In genomic region chr17:81402636-81403035, GRCm38 (mm10) we compare ENCODE assay signal across 9 mouse cellular contexts. TPM values are rescaled to one million over a fixed set of nuclear protein-coding genes. Genes with fewer than 3 reads are reported as not detected.
DNase-seq lines count a peak whose midpoint lies in the region; ATAC-seq lines count a peak whose summit lies in the region.
"Had no signal": no experiment of that assay in that cellular context is flagged by ENCODE, and none has a peak within 500 bp of the region (broad histone marks: within the 10 kb centered on the region; RNA-seq: fewer than 3 reads in every experiment).

No protein-coding gene starts in this region.

- H3K4me1 ChIP-seq in neural tube, embryonic 13.5 days (replicated peaks) = peaks cover 32% of the 10 kb centered on the region
- H3K4me1 ChIP-seq in heart, embryonic 15.5 days (replicated peaks) = peaks cover 24% of the 10 kb centered on the region

- no peak overlapping the region for H3K27ac ChIP-seq in neural tube, embryonic 13.5 days (replicated peaks)
- peak overlapping the region; percentile 63 for H3K27ac ChIP-seq in heart, embryonic 15.5 days

- H3K27me3 ChIP-seq in neural tube, embryonic 13.5 days = no peaks in the 10 kb centered on the region
- H3K27me3 ChIP-seq in heart, embryonic 15.5 days = no peaks in the 10 kb centered on the region

- H3K9ac ChIP-seq in neural tube, embryonic 13.5 days = no peak overlapping the region
- no peak overlapping the region for H3K9ac ChIP-seq in heart, embryonic 15.5 days

- no peak overlapping the region for H3K4me3 ChIP-seq in neural tube, embryonic 13.5 days
- H3K4me3 ChIP-seq in heart, embryonic 15.5 days = no peak overlapping the region

- no peak overlapping the region for H3K4me2 ChIP-seq in neural tube, embryonic 13.5 days
- no peak overlapping the region for H3K4me2 ChIP-seq in heart, embryonic 15.5 days

- 0 out of 2 replicates have a peak, but pooled peaks have one; percentile 28 for ATAC-seq in neural tube, embryonic 13.5 days (ENCODE audit: low read depth)
- peak; percentile 83 for ATAC-seq in heart, embryonic 15.5 days (replicated peaks; ENCODE audit: insufficient number of reproducible peaks, insufficient read depth, low FRiP score, low read depth)

- no peaks in the 10 kb centered on the region for H3K9me3 ChIP-seq in neural tube, embryonic 13.5 days
- H3K9me3 ChIP-seq in heart, embryonic 15.5 days (replicated peaks) = no peaks in the 10 kb centered on the region

- H3K36me3 ChIP-seq in neural tube, embryonic 13.5 days = peaks cover 5% of the 10 kb centered on the region
- peaks cover 15% of the 10 kb centered on the region; the same call in 1 of the 2 replicates for H3K36me3 ChIP-seq in heart, embryonic 15.5 days

- DNase-seq in neural tube, embryonic 10.5 days (ENCODE audit: extremely low spot score, low spot score) = no peak
- DNase-seq in cerebellum, adult 18-20 months = peak; percentile 59 to 68
- peak; percentile 57 for DNase-seq in lung, postnatal 14 days
- no peak for DNase-seq in thymus, postnatal 36 days
- no peak for DNase-seq in kidney, postnatal 25 days
- no peak for DNase-seq in thymus, postnatal 25 days

- 68% methylated on average over 2 of the region's 2 CpGs for WGBS in neural tube, embryonic 13.5 days
- 22% methylated on average over 2 of the region's 2 CpGs for WGBS in heart, embryonic 15.5 days

RNA-seq across cellular contexts. Expression of gene Gm11096, which starts 38.9 kb away (rescaled TPM):
- not detected in 2 replicates for polyA plus RNA-seq in neural tube, embryonic 13.5 days (2015; fragmentation: Nextera tagmentation; extraction: Ambion mirVana)
- not detected in 2 replicates for polyA plus RNA-seq in heart, embryonic 15.5 days (2015; fragmentation: Nextera tagmentation; extraction: Ambion mirVana)
- polyA plus RNA-seq: intestine, embryonic 14.5 days had no signal

Comparison
In these comparisons a context has a peak if more than half of its experiments do, and no peak if none do; other contexts are left out.
1. DNase-seq: peak in cerebellum, adult 18-20 months (2 of 2) and lung, postnatal 14 days (single experiment); none in neural tube, embryonic 10.5 days (single experiment), thymus, postnatal 36 days (0 of 2), kidney, postnatal 25 days (0 of 2) and thymus, postnatal 25 days (single experiment).